Mouse (Mus musculus): Measurements from ENCODE around the gene Rbfox3. TPM values are rescaled to one million over a fixed set of nuclear protein-coding genes. Genes with fewer than 3 reads are reported as not detected.
A peak's percentile ranks its signal among the peaks of the same experiment; 100 is the strongest.

Rbfox3 gene
- polyA plus RNA-seq, 1 experiment from 2014 or later: 69.3 TPM

DNA sequence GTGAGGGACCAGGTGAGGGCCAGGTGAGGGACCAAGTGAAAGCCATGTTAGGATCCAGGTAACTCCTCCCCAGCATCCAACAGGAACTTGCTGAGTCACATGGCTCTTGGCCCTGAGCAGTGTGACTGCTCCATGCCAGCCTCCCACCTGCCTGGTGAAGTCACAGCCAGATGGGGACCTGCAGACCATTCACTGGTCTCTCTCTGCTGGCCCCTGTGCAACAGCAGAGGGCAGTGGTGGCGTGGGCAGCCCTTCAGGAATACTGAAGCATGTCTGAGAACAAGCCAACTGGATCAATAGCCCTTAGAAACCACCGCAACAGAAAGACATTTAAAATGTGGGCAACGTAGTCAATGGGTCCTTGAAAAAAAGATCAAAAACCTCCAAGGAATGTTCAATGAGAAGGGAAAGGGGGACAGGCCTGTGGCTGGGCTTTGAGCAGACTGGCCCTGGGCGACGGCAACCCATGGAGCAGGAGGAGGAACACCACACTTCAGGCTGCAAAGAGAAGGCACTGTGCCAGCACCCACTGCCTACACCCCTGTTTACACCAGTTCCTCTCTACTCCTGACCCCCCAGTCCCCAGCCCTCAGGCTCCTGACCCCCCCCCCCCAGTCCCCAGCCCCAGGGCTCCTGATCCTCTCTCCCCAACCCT lies 36.0 kb downstream of the Rbfox3 start:
- DNase-seq (ENCODE audit: low spot score): peak; percentile 44
- H3K4me2 ChIP-seq (replicated peaks): 0 out of 2 replicates have a peak overlapping the region, but pooled peaks have one; percentile 15
- H3K27ac ChIP-seq: peak overlapping the region; percentile 80
- H3K9me3 ChIP-seq (ENCODE audit: control insufficient read depth, low read length): no peaks in the 10 kb centered on the region
- no peaks in the 10 kb centered on the region for H3K36me3 ChIP-seq (replicated peaks; ENCODE audit: control insufficient read depth, insufficient read depth)
- ATAC-seq (ENCODE audit: low FRiP score): peak; percentile 42; the same call in 1 of the 2 replicates
- 36% methylated on average over 5 of the region's 5 CpGs for WGBS
- H3K9ac ChIP-seq: no peak overlapping the region
- H3K4me3 ChIP-seq (replicated peaks; ENCODE audit: low read length): no peak overlapping the region
- H3K27me3 ChIP-seq (ENCODE audit: control insufficient read depth, insufficient read depth, low read length): no peaks in the 10 kb centered on the region
- peaks cover 33% of the 10 kb centered on the region for H3K4me1 ChIP-seq (replicated peaks; ENCODE audit: control insufficient read depth, insufficient read depth, low read length)

DNA sequence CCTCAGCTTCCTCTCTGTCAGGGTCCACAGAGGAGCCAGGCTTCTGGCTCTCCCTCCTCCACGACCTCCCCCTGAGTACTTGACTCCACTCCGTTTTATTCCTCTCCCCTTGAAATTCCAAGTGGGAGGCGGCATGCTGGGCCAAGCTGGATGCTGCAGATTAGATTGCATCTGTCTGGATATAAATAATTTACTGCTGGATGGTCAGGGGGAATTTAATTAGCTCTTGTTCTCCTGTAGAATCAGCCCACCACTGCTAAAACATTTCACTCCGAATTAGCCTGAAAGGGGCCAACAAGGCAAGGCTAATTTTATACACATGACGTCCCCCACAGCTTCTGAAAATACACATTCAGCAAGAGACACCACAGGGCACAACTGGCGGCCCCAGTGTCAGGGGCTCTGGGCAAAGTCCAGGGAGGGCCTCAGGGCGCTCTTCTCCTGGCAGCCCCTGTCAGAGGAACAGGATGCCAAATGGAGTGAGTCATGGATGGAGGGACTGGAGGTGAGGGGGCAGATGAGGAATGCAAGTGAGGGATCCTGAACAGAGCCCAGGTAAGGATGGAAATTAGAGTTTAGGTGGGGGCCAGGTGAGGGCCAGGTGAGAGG lies 36.8 kb downstream of the Rbfox3 start:
- Histone ChIP-seq H3K36me3 (replicated peaks; ENCODE audit: control insufficient read depth, insufficient read depth) (no peaks in the 10 kb centered on the region), H3K9me3 (ENCODE audit: control insufficient read depth, low read length) (no peaks in the 10 kb centered on the region), H3K27me3 (ENCODE audit: control insufficient read depth, insufficient read depth, low read length) (no peaks in the 10 kb centered on the region), H3K4me2 (replicated peaks) (peak overlapping the region; percentile 15; the same call in 1 of the 2 replicates), H3K4me1 (replicated peaks; ENCODE audit: control insufficient read depth, insufficient read depth, low read length) (peaks cover 33% of the 10 kb centered on the region), H3K4me3 (replicated peaks; ENCODE audit: low read length) (no peak overlapping the region), H3K27ac (peak overlapping the region; percentile 80), H3K9ac (0 out of 2 replicates have a peak overlapping the region, but pooled peaks have one; percentile 33)
- WGBS: 19% methylated on average over 7 of the region's 7 CpGs
- peak; percentile 36 for DNase-seq (ENCODE audit: low spot score)
- ATAC-seq (ENCODE audit: low FRiP score): no peak; the same call in 1 of the 2 replicates

DNA sequence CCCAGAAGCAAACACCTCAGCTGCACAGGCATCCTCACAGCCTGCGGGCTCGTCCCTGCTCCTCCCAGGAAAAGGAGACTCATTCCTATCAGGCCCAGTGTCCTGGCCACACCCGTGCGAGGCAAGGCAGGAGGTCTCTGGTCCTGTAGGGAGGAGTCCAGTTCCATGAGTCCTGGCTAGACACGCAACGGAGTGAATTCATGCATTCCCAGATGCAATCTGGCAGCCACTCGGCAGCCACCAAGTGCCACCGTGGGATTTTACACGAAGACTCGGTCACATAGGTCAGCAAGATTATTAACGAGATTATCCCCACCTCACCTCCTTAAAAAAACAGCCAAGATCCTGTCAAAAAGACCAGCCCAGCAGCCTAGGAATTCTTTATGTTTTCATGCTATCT lies 37.4 kb downstream of the Rbfox3 start:
- 55% methylated on average over 11 of the region's 11 CpGs for WGBS
- Histone ChIP-seq H3K27me3 (ENCODE audit: control insufficient read depth, insufficient read depth, low read length) (no peaks in the 10 kb centered on the region), H3K4me2 (replicated peaks) (0 out of 2 replicates have a peak overlapping the region, but pooled peaks have one; percentile 3), H3K36me3 (replicated peaks; ENCODE audit: control insufficient read depth, insufficient read depth) (no peaks in the 10 kb centered on the region), H3K9me3 (ENCODE audit: control insufficient read depth, low read length) (no peaks in the 10 kb centered on the region), H3K9ac (no peak overlapping the region), H3K27ac (peak overlapping the region; percentile 80), H3K4me1 (replicated peaks; ENCODE audit: control insufficient read depth, insufficient read depth, low read length) (peaks cover 33% of the 10 kb centered on the region), H3K4me3 (replicated peaks; ENCODE audit: low read length) (no peak overlapping the region)
- ATAC-seq (ENCODE audit: low FRiP score): no peak
- DNase-seq (ENCODE audit: low spot score): no peak

DNA sequence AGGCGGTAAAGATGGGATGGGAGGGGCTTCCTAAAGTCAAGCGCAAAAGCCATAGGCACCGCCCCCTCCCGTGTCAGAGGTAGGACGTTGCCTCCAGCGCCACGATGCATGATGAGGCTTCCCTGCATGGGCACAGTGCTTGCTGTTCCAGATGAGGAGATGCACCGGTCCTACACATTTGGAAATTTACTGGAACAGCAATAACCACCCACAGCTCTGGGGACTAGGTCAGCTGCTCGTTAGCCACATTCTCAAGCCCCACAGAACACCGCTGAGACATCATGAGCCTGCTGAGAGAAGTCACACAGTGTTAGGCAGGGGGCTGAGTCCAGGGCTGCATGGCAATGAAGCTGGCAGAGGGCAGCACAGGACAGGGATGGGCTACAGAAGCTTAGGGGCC lies 39.9 kb downstream of the Rbfox3 start:
- H3K27me3 ChIP-seq (ENCODE audit: control insufficient read depth, insufficient read depth, low read length): no peaks in the 10 kb centered on the region
- no peak for DNase-seq (ENCODE audit: low spot score)
- H3K4me3 ChIP-seq (replicated peaks; ENCODE audit: low read length): no peak overlapping the region
- no peaks in the 10 kb centered on the region; the same call in 1 of the 2 replicates for H3K36me3 ChIP-seq (replicated peaks; ENCODE audit: control insufficient read depth, insufficient read depth)
- WGBS: 77% methylated on average over 10 of the region's 10 CpGs
- H3K9ac ChIP-seq: no peak overlapping the region
- ATAC-seq (ENCODE audit: low FRiP score): no peak
- peaks cover 30% of the 10 kb centered on the region for H3K4me1 ChIP-seq (replicated peaks; ENCODE audit: control insufficient read depth, insufficient read depth, low read length)
- no peaks in the 10 kb centered on the region for H3K9me3 ChIP-seq (ENCODE audit: control insufficient read depth, low read length)
- no peak overlapping the region for H3K4me2 ChIP-seq (replicated peaks)
- no peak overlapping the region for H3K27ac ChIP-seq

DNA sequence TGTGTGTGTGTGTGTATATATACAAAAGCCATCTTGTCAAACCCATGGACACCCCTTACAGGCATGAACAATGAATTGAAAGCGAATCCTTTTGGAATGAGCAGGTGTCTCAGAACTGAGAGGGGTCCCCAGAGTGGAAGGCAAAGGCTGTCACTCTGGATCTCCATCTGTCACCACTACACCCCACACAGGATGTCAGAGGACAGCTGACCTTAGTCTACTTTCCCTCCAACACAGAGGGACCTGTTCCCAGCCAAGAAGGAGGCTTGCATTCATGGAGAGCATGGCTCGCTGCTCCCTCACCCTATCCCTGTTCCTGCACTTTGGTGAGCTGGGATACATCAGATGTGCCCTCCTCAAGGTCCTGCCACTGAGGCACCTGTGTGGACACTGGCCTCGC lies 48.0 kb downstream of the Rbfox3 start:
- ATAC-seq (ENCODE audit: low FRiP score): no peak
- H3K27me3 ChIP-seq (ENCODE audit: control insufficient read depth, insufficient read depth, low read length): no peaks in the 10 kb centered on the region
- H3K4me3 ChIP-seq (replicated peaks; ENCODE audit: low read length): no peak overlapping the region
- WGBS: 57% methylated on average over 3 of the region's 3 CpGs
- no peaks in the 10 kb centered on the region; the same call in 1 of the 2 replicates for H3K36me3 ChIP-seq (replicated peaks; ENCODE audit: control insufficient read depth, insufficient read depth)
- no peak for DNase-seq (ENCODE audit: low spot score)
- H3K4me1 ChIP-seq (replicated peaks; ENCODE audit: control insufficient read depth, insufficient read depth, low read length): peaks cover 13% of the 10 kb centered on the region
- no peak overlapping the region for H3K4me2 ChIP-seq (replicated peaks)
- H3K9ac ChIP-seq: no peak overlapping the region
- no peaks in the 10 kb centered on the region for H3K9me3 ChIP-seq (ENCODE audit: control insufficient read depth, low read length)
- H3K27ac ChIP-seq: peak overlapping the region; percentile 38; the same call in 1 of the 2 replicates

DNA sequence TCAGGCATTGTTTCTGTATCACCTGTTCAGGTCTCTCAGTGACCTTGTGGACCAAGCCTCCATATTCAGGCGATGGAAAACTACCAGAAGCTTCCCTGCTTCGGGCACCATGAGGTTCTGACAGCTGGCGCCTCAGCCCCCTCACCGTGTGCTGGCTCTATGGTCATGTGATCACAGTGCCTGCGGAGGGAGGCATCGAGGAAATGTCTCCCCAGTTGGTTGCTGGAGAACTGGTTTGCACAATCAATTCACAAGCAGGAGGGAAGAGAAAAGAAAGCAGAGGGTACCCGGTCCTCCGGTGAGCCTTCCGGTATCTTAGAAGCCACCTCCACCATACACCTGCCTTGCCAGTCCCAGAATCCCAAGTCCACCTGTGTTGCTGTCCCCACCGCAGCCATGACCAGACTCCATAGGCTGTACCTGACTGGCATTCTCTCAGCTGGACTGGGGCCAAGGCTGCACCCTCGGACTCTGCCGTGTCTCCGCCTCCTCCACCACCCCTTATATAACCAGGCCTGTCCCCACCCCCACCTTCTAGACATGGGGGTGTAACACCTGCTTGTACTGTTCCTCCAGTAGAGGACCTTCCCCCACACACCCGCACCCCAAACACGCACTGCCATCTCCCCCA lies 49.5 kb downstream of the Rbfox3 start:
- Histone ChIP-seq H3K4me3 (replicated peaks; ENCODE audit: low read length) (no peak overlapping the region), H3K27ac (no peak overlapping the region)

DNA sequence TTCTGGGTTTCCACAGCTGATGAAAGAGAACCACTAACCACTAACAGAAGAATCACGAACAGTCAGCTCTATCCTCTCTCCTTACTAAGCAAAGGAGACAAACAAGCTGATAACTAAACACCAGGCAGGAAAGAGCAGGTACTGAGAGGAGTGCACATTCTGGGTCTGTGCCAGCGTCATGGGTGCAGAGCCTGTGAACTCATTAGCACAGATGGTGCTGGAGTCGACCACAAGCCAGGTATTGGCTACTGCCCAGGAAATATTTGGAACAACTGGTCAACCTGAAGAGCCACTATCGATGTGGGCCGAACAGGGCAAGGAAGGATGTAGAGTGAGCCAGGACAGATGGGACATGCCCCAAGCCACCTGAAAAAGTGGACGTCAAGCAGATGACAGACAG lies 50.2 kb downstream of the Rbfox3 start:
- WGBS: 75% methylated on average over 6 of the region's 6 CpGs
- Histone ChIP-seq H3K4me2 (replicated peaks) (no peak overlapping the region), H3K9ac (no peak overlapping the region), H3K27me3 (ENCODE audit: control insufficient read depth, insufficient read depth, low read length) (no peaks in the 10 kb centered on the region), H3K4me1 (replicated peaks; ENCODE audit: control insufficient read depth, insufficient read depth, low read length) (peaks cover 13% of the 10 kb centered on the region), H3K36me3 (replicated peaks; ENCODE audit: control insufficient read depth, insufficient read depth) (no peaks in the 10 kb centered on the region), H3K4me3 (replicated peaks; ENCODE audit: low read length) (no peak overlapping the region), H3K9me3 (ENCODE audit: control insufficient read depth, low read length) (no peaks in the 10 kb centered on the region), H3K27ac (no peak overlapping the region)
- ATAC-seq (ENCODE audit: low FRiP score): no peak
- DNase-seq (ENCODE audit: low spot score): no peak

More for the DNA sequence above, 49.5 kb downstream of the Rbfox3 start:
- Histone ChIP-seq H3K9me3 (ENCODE audit: control insufficient read depth, low read length) (no peaks in the 10 kb centered on the region), H3K9ac (no peak overlapping the region), H3K4me1 (replicated peaks; ENCODE audit: control insufficient read depth, insufficient read depth, low read length) (peaks cover 13% of the 10 kb centered on the region), H3K4me2 (replicated peaks) (no peak overlapping the region), H3K36me3 (replicated peaks; ENCODE audit: control insufficient read depth, insufficient read depth) (no peaks in the 10 kb centered on the region), H3K27me3 (ENCODE audit: control insufficient read depth, insufficient read depth, low read length) (no peaks in the 10 kb centered on the region)
- no peak for DNase-seq (ENCODE audit: low spot score)
- 81% methylated on average over 15 of the region's 15 CpGs for WGBS
- no peak for ATAC-seq (ENCODE audit: low FRiP score)

DNA sequence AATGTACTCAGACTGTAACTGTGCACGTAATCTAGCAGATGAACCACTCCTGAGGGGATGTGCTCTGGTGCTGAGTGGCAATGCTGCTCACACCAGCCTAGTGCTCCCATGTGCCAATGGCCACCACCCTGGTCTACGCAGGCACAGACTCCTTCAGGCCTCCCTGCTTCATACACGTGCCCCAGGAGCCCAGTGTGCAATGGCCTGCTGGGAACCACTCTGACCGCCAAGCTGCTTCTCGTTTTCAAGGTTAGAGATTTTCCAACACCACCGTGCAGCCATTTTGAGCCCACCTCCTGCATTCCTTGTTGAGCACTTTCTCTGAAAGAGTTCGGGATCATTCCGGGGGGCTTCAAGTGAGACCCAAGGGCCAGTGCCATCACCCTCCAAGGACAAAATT lies 50.6 kb downstream of the Rbfox3 start:
- no peaks in the 10 kb centered on the region for H3K27me3 ChIP-seq (ENCODE audit: control insufficient read depth, insufficient read depth, low read length)
- peaks cover 13% of the 10 kb centered on the region for H3K4me1 ChIP-seq (replicated peaks; ENCODE audit: control insufficient read depth, insufficient read depth, low read length)
- 85% methylated on average over 8 of the region's 8 CpGs for WGBS
- no peaks in the 10 kb centered on the region for H3K36me3 ChIP-seq (replicated peaks; ENCODE audit: control insufficient read depth, insufficient read depth)
- no peaks in the 10 kb centered on the region for H3K9me3 ChIP-seq (ENCODE audit: control insufficient read depth, low read length)
- H3K4me2 ChIP-seq (replicated peaks): no peak overlapping the region
- no peak overlapping the region for H3K4me3 ChIP-seq (replicated peaks; ENCODE audit: low read length)
- no peak for ATAC-seq (ENCODE audit: low FRiP score)
- H3K9ac ChIP-seq: no peak overlapping the region
- DNase-seq (ENCODE audit: low spot score): no peak
- no peak overlapping the region for H3K27ac ChIP-seq

DNA sequence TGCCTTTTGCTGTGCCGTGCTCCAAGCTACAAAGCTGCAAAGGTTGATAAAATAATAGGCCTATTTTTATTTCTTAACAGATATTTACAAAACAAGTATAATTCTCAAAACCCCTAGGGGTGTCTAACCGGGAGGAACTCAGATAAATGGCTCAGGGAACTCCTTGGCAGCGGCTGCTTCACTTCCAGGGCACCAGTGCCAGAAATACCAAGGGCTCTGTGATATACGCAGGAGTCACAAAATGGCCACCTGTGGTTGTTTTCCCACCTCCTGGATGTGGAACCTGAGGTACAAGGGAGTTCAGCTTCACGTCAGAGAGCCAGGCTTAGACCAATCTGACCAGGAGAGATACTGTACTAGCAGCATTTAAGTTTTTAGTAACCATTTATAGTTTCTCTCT lies 51.6 kb downstream of the Rbfox3 start:
- Histone ChIP-seq H3K36me3 (replicated peaks; ENCODE audit: control insufficient read depth, insufficient read depth) (no peaks in the 10 kb centered on the region), H3K4me1 (replicated peaks; ENCODE audit: control insufficient read depth, insufficient read depth, low read length) (peaks cover 13% of the 10 kb centered on the region)

More for the DNA sequence above, 51.6 kb downstream of the Rbfox3 start:
- H3K4me2 ChIP-seq (replicated peaks): no peak overlapping the region
- no peak overlapping the region for H3K9ac ChIP-seq
- WGBS: 72% methylated on average over 5 of the region's 5 CpGs
- H3K4me3 ChIP-seq (replicated peaks; ENCODE audit: low read length): no peak overlapping the region
- ATAC-seq (ENCODE audit: low FRiP score): no peak
- H3K27ac ChIP-seq: no peak overlapping the region
- DNase-seq (ENCODE audit: low spot score): no peak
- no peaks in the 10 kb centered on the region for H3K9me3 ChIP-seq (ENCODE audit: control insufficient read depth, low read length)
- no peaks in the 10 kb centered on the region for H3K27me3 ChIP-seq (ENCODE audit: control insufficient read depth, insufficient read depth, low read length)

Measured in hindbrain, embryonic 14.5 days (tissue).